Mouse (Mus musculus) thymus, adult 2 months (tissue): Measurements from ENCODE around the gene Eif3g. TPM values are rescaled to one million over a fixed set of nuclear protein-coding genes. Genes with fewer than 3 reads are reported as not detected.

ENCODE experiments used
- DNase-seq: peaks from one replicate; pipeline ENCODE4 v3.0.0; 2021
- H3K27ac ChIP-seq: fragments of 200-500 bp; 2 replicates; pipeline ENCODE4 v1.5.1; 2012; ENCODE audit warnings: low read length, control low read depth; ENCODE audit not compliant: control insufficient read depth, insufficient read depth
- H3K27me3 ChIP-seq: fragments of 200-500 bp; 2 replicates; pipeline ENCODE4 v1.6.1; 2012; ENCODE audit warnings: mild to moderate bottlenecking, low read length, moderate library complexity, mixed read lengths; ENCODE audit not compliant: control insufficient read depth, insufficient read depth
- H3K36me3 ChIP-seq: fragments of 200-500 bp; 2 replicates; pipeline ENCODE4 v1.6.1; 2012; ENCODE audit warnings: mild to moderate bottlenecking, low read length, moderate library complexity; ENCODE audit not compliant: control insufficient read depth, insufficient read depth
- H3K4me1 ChIP-seq: fragments of 200-500 bp; replicated peaks from 2 replicates; pipeline ENCODE4 v1.6.1; 2012; ENCODE audit warnings: low read length; ENCODE audit not compliant: control insufficient read depth, insufficient read depth
- H3K4me3 ChIP-seq: fragments of 200-500 bp; 2 replicates; pipeline ENCODE4 v1.5.1; 2012; ENCODE audit warnings: mild to moderate bottlenecking, low read length, control low read depth, moderate library complexity; ENCODE audit not compliant: control insufficient read depth, insufficient read depth
- CTCF ChIP-seq: fragments of 200-500 bp; IDR thresholded peaks from 2 replicates; pipeline ENCODE4 v1.5.1; 2012; ENCODE audit warnings: mild to moderate bottlenecking, control low read depth, low read length, moderate library complexity, borderline replicate concordance; ENCODE audit not compliant: control insufficient read depth, poor library complexity, insufficient read depth; ENCODE audit errors: extremely low read depth
- POLR2A ChIP-seq: fragments of 200-500 bp; IDR thresholded peaks from 2 replicates; pipeline ENCODE4 v1.6.1; 2012; ENCODE audit warnings: mild to moderate bottlenecking, low read length, control low read depth, moderate library complexity; ENCODE audit not compliant: control insufficient read depth, poor library complexity, insufficient read depth; ENCODE audit errors: extremely low read depth
- WGBS: fragments of 180-500 bp; shearing (Covaris S2); methylation state at CpG from one replicate; pipeline ENCODE4 v1.1.7; 2018; 5-methylcytosine and 5-hydroxymethylcytosine counted together
- polyA plus RNA-seq: library from polyadenylated mRNA; depleted of rRNA; stranded (reverse); fragments of >200 nt; gene quantifications from 2 replicates; pipeline ENCODE4 v1.2.3, GENCODE M21; 2012; rRNA removed

Eif3g gene
- polyA plus RNA-seq, 1 experiment = 140 TPM

DNA sequence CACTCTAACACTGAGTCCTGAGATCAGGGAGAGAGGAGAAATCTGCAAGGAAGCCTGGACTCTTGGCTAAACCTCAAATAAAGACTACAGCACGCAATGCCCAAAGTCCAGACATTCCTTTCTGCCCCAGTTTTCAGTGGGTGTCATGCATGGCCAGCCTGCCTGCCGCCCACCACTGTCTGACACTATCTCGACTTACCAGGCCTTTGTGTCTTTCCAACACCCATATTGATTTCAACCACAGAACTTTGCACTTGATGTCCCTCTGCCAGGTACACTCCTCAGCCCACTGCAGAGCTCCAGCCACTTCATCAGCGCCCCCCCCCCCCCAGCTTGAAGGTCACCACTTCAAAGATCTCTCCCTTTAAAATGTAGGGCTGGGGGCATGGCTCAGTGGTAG, 36.2 kb downstream of the Eif3g start:
- TF ChIP-seq CTCF = no peak
- 71% methylated on average over 4 of the region's 4 CpGs for WGBS
- H3K27me3 ChIP-seq = no peaks in the 10 kb centered on the region
- no peaks in the 10 kb centered on the region for H3K4me1 ChIP-seq
- no peak for DNase-seq
- H3K4me3 ChIP-seq = no peak overlapping the region
- H3K27ac ChIP-seq = no peak overlapping the region
- H3K36me3 ChIP-seq = no peaks in the 10 kb centered on the region

DNA sequence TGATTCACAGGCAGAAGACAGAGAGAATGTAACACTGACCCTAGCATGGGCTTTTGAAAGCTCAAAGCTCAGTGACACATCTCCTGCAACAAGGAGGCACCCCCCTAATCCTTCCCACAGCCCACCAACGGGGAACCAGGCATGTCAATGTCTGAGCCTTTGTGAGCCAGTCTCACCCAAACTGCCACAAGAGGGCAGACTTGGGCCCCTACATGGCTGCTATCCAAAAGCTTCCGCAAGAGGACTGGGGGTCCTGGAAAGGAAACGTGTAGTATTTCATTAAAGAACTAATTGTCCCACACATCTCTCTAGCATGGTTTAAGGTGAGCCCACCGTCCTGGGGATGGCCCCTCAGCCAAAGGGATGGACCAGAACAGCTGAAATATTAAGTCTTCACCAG, 36.6 kb downstream of the Eif3g start:
- peak; percentile 69; the same call in 1 of the 2 replicates for TF ChIP-seq CTCF
- no peak for TF ChIP-seq POLR2A
- DNase-seq = peak; percentile 51
- H3K27me3 ChIP-seq = no peaks in the 10 kb centered on the region
- no peaks in the 10 kb centered on the region for H3K36me3 ChIP-seq
- 11% methylated on average over 4 of the region's 4 CpGs for WGBS
- no peaks in the 10 kb centered on the region for H3K4me1 ChIP-seq
- no peak overlapping the region for H3K27ac ChIP-seq
- H3K4me3 ChIP-seq = no peak overlapping the region

DNA sequence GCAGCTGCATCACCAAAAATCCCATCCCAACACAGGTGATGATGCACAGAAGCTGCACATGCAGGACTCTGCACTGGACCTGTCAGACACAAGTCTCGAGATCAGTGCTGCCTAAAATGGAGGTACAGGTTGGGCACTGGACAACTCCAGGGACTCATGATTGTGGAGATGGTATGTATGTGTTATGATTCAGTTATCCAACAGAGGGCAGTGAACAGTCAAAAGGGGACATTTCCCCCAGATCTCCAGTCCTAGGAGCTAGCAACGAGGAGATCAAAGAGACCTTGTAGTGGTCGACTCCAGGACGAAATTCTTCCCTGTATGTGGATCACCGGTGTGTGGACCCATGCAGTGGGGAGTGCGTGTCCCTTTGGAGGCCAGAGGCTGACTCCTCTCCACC, 38.5 kb downstream of the Eif3g start:
- Histone ChIP-seq H3K4me3 (no peak overlapping the region), H3K4me1 (no peaks in the 10 kb centered on the region), H3K36me3 (no peaks in the 10 kb centered on the region), H3K27me3 (no peaks in the 10 kb centered on the region), H3K27ac (no peak overlapping the region)
- no peak for TF ChIP-seq POLR2A
- TF ChIP-seq CTCF = no peak
- no peak for DNase-seq
- WGBS = 45% methylated on average over 6 of the region's 6 CpGs

DNA sequence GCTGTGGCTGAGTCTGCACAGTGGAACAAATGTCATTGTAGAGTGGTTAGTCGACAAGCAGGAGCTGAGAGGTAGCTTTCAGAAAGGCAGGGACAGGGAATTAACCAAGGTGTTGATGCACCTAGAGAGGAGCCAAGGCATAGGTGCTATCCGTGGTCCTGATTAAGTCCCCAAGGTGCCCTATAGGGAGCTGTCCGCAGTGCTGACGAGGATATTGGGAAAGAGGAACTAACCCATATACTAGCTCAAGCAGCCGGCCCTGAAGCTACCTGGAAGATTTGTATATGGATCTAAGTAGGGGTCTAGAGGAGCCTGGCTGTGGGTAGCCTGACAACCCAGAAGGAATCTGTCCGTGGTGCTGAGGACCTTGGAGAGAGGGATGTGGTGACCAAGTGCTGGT, 41.3 kb downstream of the Eif3g start:
- TF ChIP-seq CTCF (no peak), POLR2A (no peak)
- Histone ChIP-seq H3K36me3 (no peaks in the 10 kb centered on the region), H3K4me3 (no peak overlapping the region), H3K27me3 (no peaks in the 10 kb centered on the region), H3K27ac (no peak overlapping the region), H3K4me1 (no peaks in the 10 kb centered on the region)
- peak; percentile 40 for DNase-seq
- WGBS = 6% methylated on average over 6 of the region's 6 CpGs

DNA sequence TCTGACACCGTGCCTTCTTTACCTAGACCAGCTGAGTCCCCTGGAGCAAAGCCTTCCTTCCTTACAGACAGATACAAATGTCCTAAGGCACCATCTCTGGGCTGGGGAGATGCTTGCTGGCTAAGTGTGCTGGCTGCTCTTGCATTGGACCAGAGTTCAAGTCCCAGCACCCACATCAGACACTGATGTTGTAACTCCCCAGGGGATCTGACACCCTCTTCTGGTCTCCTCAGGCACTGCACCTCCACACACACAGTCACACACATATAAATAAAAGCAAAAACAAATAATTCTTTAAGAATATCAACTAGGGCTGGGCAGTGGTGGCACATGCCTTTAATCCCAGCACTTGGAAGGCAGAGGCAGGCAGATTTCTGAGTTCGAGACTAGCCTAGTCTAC, 48.2 kb downstream of the Eif3g start:
- Histone ChIP-seq H3K27me3 (no peaks in the 10 kb centered on the region; the same call in 1 of the 2 replicates), H3K27ac (no peak overlapping the region), H3K36me3 (no peaks in the 10 kb centered on the region), H3K4me1 (no peaks in the 10 kb centered on the region), H3K4me3 (no peak overlapping the region)
- 96% methylated on average over 2 of the region's 2 CpGs for WGBS
- DNase-seq = no peak
- TF ChIP-seq CTCF (no peak), POLR2A (no peak)

Other genes with a start within 250 kb of the Eif3g start
- 36.8 and 37.2 TPM in 2 replicates for gene Pin1, start 246.5 kb downstream of the Eif3g start, polyA plus RNA-seq
- gene Olfm2, start 152.3 kb downstream of the Eif3g start, polyA plus RNA-seq = 0.51 and 0.93 TPM in 2 replicates
- gene Col5a3, start 83.6 kb downstream of the Eif3g start, polyA plus RNA-seq = 3.1 and 4.3 TPM in 2 replicates
- gene Rdh8, start 80.1 kb downstream of the Eif3g start, polyA plus RNA-seq = not detected in 2 replicates
- gene A230050P20Rik, start 30.0 kb downstream of the Eif3g start, polyA plus RNA-seq = 93.1 and 103 TPM in 2 replicates
- 8.7 and 8.8 TPM in 2 replicates for gene Angptl6, start 18.9 kb downstream of the Eif3g start, polyA plus RNA-seq
- 121 and 140 TPM in 2 replicates for gene Ppan, start 10.4 kb downstream of the Eif3g start, polyA plus RNA-seq
- 142 and 194 TPM in 2 replicates for gene Dnmt1, start 61.3 kb upstream of the Eif3g start, polyA plus RNA-seq
- 11.0 and 11.2 TPM in 2 replicates for gene S1pr2, start 78.2 kb upstream of the Eif3g start, polyA plus RNA-seq
- 125 and 140 TPM in 2 replicates for gene Mrpl4, start 104.1 kb upstream of the Eif3g start, polyA plus RNA-seq
- gene Icam1, start 117.4 kb upstream of the Eif3g start, polyA plus RNA-seq = 78.1 and 90.8 TPM in 2 replicates
- gene Icam4, start 130.8 kb upstream of the Eif3g start, polyA plus RNA-seq = 0.26 and 0.71 TPM in 2 replicates
- 0.63 and 1.0 TPM in 2 replicates for gene Icam5, start 133.4 kb upstream of the Eif3g start, polyA plus RNA-seq
- gene Zglp1, start 168.5 kb upstream of the Eif3g start, polyA plus RNA-seq = 0.79 and 1.1 TPM in 2 replicates
- 0.47 and 0.48 TPM in 2 replicates for gene Gm49373, start 174.5 kb upstream of the Eif3g start, polyA plus RNA-seq
- gene Fdx1l, start 175.0 kb upstream of the Eif3g start, polyA plus RNA-seq = 52.0 and 67.8 TPM in 2 replicates
- 13.5 and 18.0 TPM in 2 replicates for gene Gm38431, start 193.4 kb upstream of the Eif3g start, polyA plus RNA-seq
- 229 and 270 TPM in 2 replicates for gene Raver1, start 193.4 kb upstream of the Eif3g start, polyA plus RNA-seq
- gene Tyk2, start 232.6 kb upstream of the Eif3g start, polyA plus RNA-seq = 50.7 and 51.1 TPM in 2 replicates